Mouse (Mus musculus): ENCODE measurements around the gene Magix. TPM values are rescaled to one million over a fixed set of nuclear protein-coding genes. Genes with fewer than 3 reads are reported as not detected.

Magix gene
- total RNA-seq, 2 experiments from 2014 or later = 0.09 TPM; not detected in 1

DNA sequence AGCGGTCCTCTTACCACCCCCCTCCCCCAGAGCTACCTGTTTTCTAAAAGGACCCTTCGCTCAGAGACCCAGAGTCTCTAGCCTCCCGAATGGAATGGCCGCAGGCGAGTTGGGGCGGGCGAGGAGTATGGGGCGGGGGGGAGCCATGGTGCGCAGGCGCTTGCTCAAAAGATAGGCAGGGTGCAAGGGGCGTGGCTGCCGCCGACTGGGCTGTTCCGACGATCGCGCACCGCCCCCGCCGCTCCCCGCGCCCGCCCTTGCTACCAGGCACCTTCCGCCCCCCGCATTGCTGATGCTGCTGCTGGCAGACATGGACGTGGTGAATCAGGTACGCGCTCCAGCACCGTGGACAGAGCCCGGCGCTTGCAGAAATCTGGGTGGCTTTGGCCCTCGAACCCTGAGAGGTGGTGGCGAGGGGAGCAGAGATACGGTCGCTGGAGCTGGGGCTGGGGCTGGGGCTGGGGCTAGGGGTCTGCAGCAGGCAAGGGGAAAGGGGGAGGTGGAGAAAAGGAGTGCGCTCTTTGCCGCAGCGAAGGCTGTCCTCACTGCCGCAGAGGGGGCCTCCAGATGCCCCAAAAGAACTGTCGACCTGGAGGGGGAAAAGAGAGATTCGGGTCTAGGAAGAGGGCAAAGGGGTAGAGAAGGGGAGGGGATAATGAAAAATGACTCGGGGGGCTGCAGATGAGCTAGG lies 42.5 kb downstream of the Magix start, which contains the start of gene Syp:
Gene Syp (plus strand): TSS at position 71 of the 691 bp plus-strand sequence.
- ATAC-seq (replicated peaks; ENCODE audit: low FRiP score, poor library complexity, severe bottlenecking) = peak; percentile 89

DNA sequence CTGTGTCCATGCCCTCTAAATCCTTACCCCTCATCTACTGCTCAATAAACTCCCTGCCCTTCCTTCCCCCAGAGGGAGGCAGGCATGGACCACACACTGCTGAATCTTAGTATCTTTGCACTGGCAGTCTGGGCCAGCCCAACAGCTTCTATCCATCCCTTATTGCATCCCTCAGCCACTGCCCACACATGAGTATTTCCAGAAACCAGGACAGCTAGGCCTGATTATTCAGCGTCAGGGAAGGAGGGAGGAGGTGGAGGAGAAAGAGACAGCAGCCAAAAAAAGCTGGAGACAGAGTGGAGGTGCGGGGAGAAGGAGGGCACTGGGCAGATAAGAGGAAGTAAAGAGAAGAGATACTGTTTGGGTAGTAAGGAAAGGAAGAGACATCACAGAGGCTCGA lies 46.0 kb downstream of the Magix start:
- no peak for ATAC-seq (replicated peaks; ENCODE audit: low FRiP score, poor library complexity, severe bottlenecking)

DNA sequence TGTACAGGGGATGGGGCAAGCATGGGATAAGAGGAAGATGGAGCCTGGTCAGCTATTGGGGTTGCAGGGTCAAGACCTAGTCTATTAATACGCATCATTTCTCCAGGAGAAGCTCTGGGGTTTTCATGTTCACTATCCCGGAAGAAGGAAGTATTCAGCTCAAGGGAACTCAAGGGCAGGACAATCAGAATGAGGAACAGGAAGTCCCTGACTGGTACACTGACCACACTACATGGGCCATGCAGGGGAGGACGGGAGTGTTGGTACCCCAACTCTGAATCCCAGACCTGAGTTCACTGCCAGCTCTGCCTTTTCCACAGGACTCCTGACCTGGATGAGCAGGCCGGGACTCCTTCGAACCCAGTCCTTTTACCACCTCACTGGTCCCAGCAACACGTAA lies 48.5 kb downstream of the Magix start:
- no peak for ATAC-seq (replicated peaks; ENCODE audit: low FRiP score, poor library complexity, severe bottlenecking)

Other genes starting within 250 kb of the Magix start
- not detected in 2 replicates for gene Foxp3, start 107.6 kb downstream of the Magix start, total RNA-seq (2015; ENCODE audit: low replicate concordance)
- gene Foxp3, start 107.6 kb downstream of the Magix start, total RNA-seq (2017; ENCODE audit: low replicate concordance) = not detected in 2 replicates
- gene Ppp1r3f, start 107.0 kb downstream of the Magix start, total RNA-seq (2015; ENCODE audit: low replicate concordance) = not detected in 2 replicates
- gene Ppp1r3f, start 107.0 kb downstream of the Magix start, total RNA-seq (2017; ENCODE audit: low replicate concordance) = 0.68 TPM in 1 of 2 replicates, not detected in the other
- 3.1 and 4.0 TPM in 2 replicates for gene Ccdc22, start 75.7 kb downstream of the Magix start, total RNA-seq (2015; ENCODE audit: low replicate concordance)
- 6.0 and 6.4 TPM in 2 replicates for gene Ccdc22, start 75.7 kb downstream of the Magix start, total RNA-seq (2017; ENCODE audit: low replicate concordance)
- gene Cacna1f, start 74.2 kb downstream of the Magix start, total RNA-seq (2015; ENCODE audit: low replicate concordance) = not detected in 2 replicates
- gene Cacna1f, start 74.2 kb downstream of the Magix start, total RNA-seq (2017; ENCODE audit: low replicate concordance) = not detected in 2 replicates
- 15.6 TPM in 1 of 2 replicates, not detected in the other for gene Syp, start 42.8 kb downstream of the Magix start, total RNA-seq (2015; ENCODE audit: low replicate concordance)
- gene Syp, start 42.8 kb downstream of the Magix start, total RNA-seq (2017; ENCODE audit: low replicate concordance) = 0.28 and 0.51 TPM in 2 replicates
- gene Prickle3, start 24.0 kb downstream of the Magix start, total RNA-seq (2015; ENCODE audit: low replicate concordance) = 2.5 and 5.0 TPM in 2 replicates
- 1.0 and 2.1 TPM in 2 replicates for gene Prickle3, start 24.0 kb downstream of the Magix start, total RNA-seq (2017; ENCODE audit: low replicate concordance)
- 137 and 180 TPM in 2 replicates for gene Plp2, start 9.9 kb downstream of the Magix start, total RNA-seq (2015; ENCODE audit: low replicate concordance)
- 26.9 and 37.0 TPM in 2 replicates for gene Plp2, start 9.9 kb downstream of the Magix start, total RNA-seq (2017; ENCODE audit: low replicate concordance)
- gene Gpkow, start 15.9 kb upstream of the Magix start, total RNA-seq (2015; ENCODE audit: low replicate concordance) = 7.9 and 13.4 TPM in 2 replicates
- gene Gpkow, start 15.9 kb upstream of the Magix start, total RNA-seq (2017; ENCODE audit: low replicate concordance) = 9.0 and 11.3 TPM in 2 replicates
- 139 and 161 TPM in 2 replicates for gene Wdr45, start 33.1 kb upstream of the Magix start, total RNA-seq (2015; ENCODE audit: low replicate concordance)
- gene Wdr45, start 33.1 kb upstream of the Magix start, total RNA-seq (2017; ENCODE audit: low replicate concordance) = 102 and 111 TPM in 2 replicates
- not detected in 2 replicates for gene Gm45208, start 41.0 kb upstream of the Magix start, total RNA-seq (2015; ENCODE audit: low replicate concordance)
- not detected in 2 replicates for gene Gm45208, start 41.0 kb upstream of the Magix start, total RNA-seq (2017; ENCODE audit: low replicate concordance)
- gene Praf2, start 47.2 kb upstream of the Magix start, total RNA-seq (2015; ENCODE audit: low replicate concordance) = 4.8 and 10.0 TPM in 2 replicates
- gene Praf2, start 47.2 kb upstream of the Magix start, total RNA-seq (2017; ENCODE audit: low replicate concordance) = 1.5 and 2.8 TPM in 2 replicates
- not detected in 2 replicates for gene Ccdc120, start 69.7 kb upstream of the Magix start, total RNA-seq (2015; ENCODE audit: low replicate concordance)
- 1.8 TPM in 1 of 2 replicates, not detected in the other for gene Ccdc120, start 69.7 kb upstream of the Magix start, total RNA-seq (2017; ENCODE audit: low replicate concordance)
- gene Tfe3, start 81.3 kb upstream of the Magix start, total RNA-seq (2015; ENCODE audit: low replicate concordance) = 16.1 and 20.2 TPM in 2 replicates
- 7.1 and 18.2 TPM in 2 replicates for gene Tfe3, start 81.3 kb upstream of the Magix start, total RNA-seq (2017; ENCODE audit: low replicate concordance)
- gene Gripap1, start 108.5 kb upstream of the Magix start, total RNA-seq (2015; ENCODE audit: low replicate concordance) = 146 and 177 TPM in 2 replicates
- gene Gripap1, start 108.5 kb upstream of the Magix start, total RNA-seq (2017; ENCODE audit: low replicate concordance) = 200 and 207 TPM in 2 replicates
- 4.8 and 5.4 TPM in 2 replicates for gene Kcnd1, start 141.0 kb upstream of the Magix start, total RNA-seq (2015; ENCODE audit: low replicate concordance)
- gene Kcnd1, start 141.0 kb upstream of the Magix start, total RNA-seq (2017; ENCODE audit: low replicate concordance) = 3.6 and 4.5 TPM in 2 replicates
- 399 and 555 TPM in 2 replicates for gene Otud5, start 160.1 kb upstream of the Magix start, total RNA-seq (2015; ENCODE audit: low replicate concordance)
- gene Otud5, start 160.1 kb upstream of the Magix start, total RNA-seq (2017; ENCODE audit: low replicate concordance) = 691 and 1,009 TPM in 2 replicates
- gene Pim2, start 197.0 kb upstream of the Magix start, total RNA-seq (2015; ENCODE audit: low replicate concordance) = 41.9 and 42.8 TPM in 2 replicates
- 30.4 and 31.3 TPM in 2 replicates for gene Pim2, start 197.0 kb upstream of the Magix start, total RNA-seq (2017; ENCODE audit: low replicate concordance)
- gene Slc35a2, start 202.8 kb upstream of the Magix start, total RNA-seq (2015; ENCODE audit: low replicate concordance) = 1.5 and 3.1 TPM in 2 replicates
- gene Slc35a2, start 202.8 kb upstream of the Magix start, total RNA-seq (2017; ENCODE audit: low replicate concordance) = 10.0 and 10.9 TPM in 2 replicates
- 7.3 and 8.4 TPM in 2 replicates for gene Pqbp1, start 218.0 kb upstream of the Magix start, total RNA-seq (2015; ENCODE audit: low replicate concordance)
- gene Pqbp1, start 218.0 kb upstream of the Magix start, total RNA-seq (2017; ENCODE audit: low replicate concordance) = 39.3 and 41.1 TPM in 2 replicates
- gene Timm17b, start 218.1 kb upstream of the Magix start, total RNA-seq (2015; ENCODE audit: low replicate concordance) = 20.2 and 52.2 TPM in 2 replicates
- 8.9 and 33.2 TPM in 2 replicates for gene Timm17b, start 218.1 kb upstream of the Magix start, total RNA-seq (2017; ENCODE audit: low replicate concordance)
- gene Gm10491, start 226.6 kb upstream of the Magix start, total RNA-seq (2015; ENCODE audit: low replicate concordance) = not detected in 2 replicates
- not detected in 2 replicates for gene Gm10491, start 226.6 kb upstream of the Magix start, total RNA-seq (2017; ENCODE audit: low replicate concordance)
- not detected in 2 replicates for gene Gm10490, start 228.3 kb upstream of the Magix start, total RNA-seq (2015; ENCODE audit: low replicate concordance)
- not detected in 2 replicates for gene Gm10490, start 228.3 kb upstream of the Magix start, total RNA-seq (2017; ENCODE audit: low replicate concordance)
- not detected in 2 replicates for gene Pcsk1n, start 238.6 kb upstream of the Magix start, total RNA-seq (2015; ENCODE audit: low replicate concordance)
- gene Pcsk1n, start 238.6 kb upstream of the Magix start, total RNA-seq (2017; ENCODE audit: low replicate concordance) = not detected in 2 replicates
- not detected in 2 replicates for gene Eras, start 247.4 kb upstream of the Magix start, total RNA-seq (2015; ENCODE audit: low replicate concordance)
- not detected in 2 replicates for gene Eras, start 247.4 kb upstream of the Magix start, total RNA-seq (2017; ENCODE audit: low replicate concordance)